Mouse (Mus musculus): ENCODE data around the gene Tarbp1. TPM values are rescaled to one million over a fixed set of nuclear protein-coding genes. Genes with fewer than 3 reads are reported as not detected.
"Not testable (repeated sequence)": the region's sequence is repeated elsewhere in the genome, so short reads cannot be mapped to it uniquely, and the experiment has no call there.

Gene Tarbp1
- polyA plus RNA-seq, 1 experiment from 2014 or later, result 3.0 TPM

DNA sequence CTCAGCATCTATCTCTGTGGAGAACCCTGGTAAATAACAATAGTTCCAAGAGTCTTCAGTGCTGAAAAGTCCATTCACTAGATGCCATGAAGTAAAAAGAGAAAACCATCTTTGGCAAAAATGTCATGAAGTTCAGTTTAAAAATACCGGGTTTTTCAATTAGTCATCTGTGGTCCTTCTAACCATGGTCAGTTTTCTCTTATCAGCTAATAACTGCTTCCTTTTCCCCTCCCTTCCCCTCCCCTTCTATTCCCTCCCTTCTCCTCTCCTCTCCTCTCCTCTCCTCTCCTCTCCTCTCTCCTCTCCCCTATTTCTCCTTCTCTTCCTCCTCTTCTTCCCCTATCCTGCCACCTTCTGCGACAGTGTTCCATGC, 7.5 kb upstream of the Tarbp1 start:
- no peak overlapping the region for H3K27ac ChIP-seq (replicated peaks)
- no peak overlapping the region for H3K9ac ChIP-seq

GRCm38 (mm10) chr8:126481494-126482347, 6.9 kb upstream of the Tarbp1 start:
- Histone ChIP-seq H3K9me3 (replicated peaks) (no peaks in the 10 kb centered on the region), H3K36me3 (no peaks in the 10 kb centered on the region), H3K4me2 (replicated peaks) (no peak overlapping the region), H3K4me1 (0 out of 2 replicates have a peak, but pooled peaks cover 8% of the 10 kb centered on the region), H3K27me3 (no peaks in the 10 kb centered on the region), H3K4me3 (replicated peaks) (no peak overlapping the region), H3K9ac (no peak overlapping the region), H3K27ac (replicated peaks) (no peak overlapping the region)
- 25% methylated on average over 8 of the region's 8 CpGs for WGBS
- ATAC-seq (ENCODE audit: insufficient number of reproducible peaks, low FRiP score, low TSS enrichment, low read depth), result 0 out of 2 replicates have a peak, but pooled peaks have one; percentile 24

More for the DNA sequence above, 7.5 kb upstream of the Tarbp1 start:
- H3K4me1 ChIP-seq, result 0 out of 2 replicates have a peak, but pooled peaks cover 8% of the 10 kb centered on the region
- no peak overlapping the region for H3K4me2 ChIP-seq (replicated peaks)
- no peak overlapping the region for H3K4me3 ChIP-seq (replicated peaks)
- no peaks in the 10 kb centered on the region for H3K9me3 ChIP-seq (replicated peaks)
- 59% methylated on average over 2 of the region's 2 CpGs for WGBS
- no peak for ATAC-seq (ENCODE audit: insufficient number of reproducible peaks, low FRiP score, low TSS enrichment, low read depth)
- H3K36me3 ChIP-seq, result no peaks in the 10 kb centered on the region
- H3K27me3 ChIP-seq, result no peaks in the 10 kb centered on the region

- no peaks in the 10 kb centered on the region for H3K27me3 ChIP-seq
- H3K4me2 ChIP-seq (replicated peaks), result no peak overlapping the region
- H3K27ac ChIP-seq (replicated peaks), result no peak overlapping the region
- H3K9ac ChIP-seq, result no peak overlapping the region
- H3K4me3 ChIP-seq (replicated peaks), result no peak overlapping the region
- no peaks in the 10 kb centered on the region for H3K9me3 ChIP-seq (replicated peaks)
- ATAC-seq (ENCODE audit: insufficient number of reproducible peaks, low FRiP score, low TSS enrichment, low read depth), result no peak
- 65% methylated on average over 2 of the region's 2 CpGs for WGBS
- H3K36me3 ChIP-seq, result no peaks in the 10 kb centered on the region
- 0 out of 2 replicates have a peak, but pooled peaks cover 8% of the 10 kb centered on the region for H3K4me1 ChIP-seq
These were observed 5.5 kb upstream of the Tarbp1 start for GRCm38 (mm10) chr8:126480366-126480765.

- no peaks in the 10 kb centered on the region for H3K9me3 ChIP-seq (replicated peaks)
- H3K4me2 ChIP-seq (replicated peaks), result no peak overlapping the region
- H3K9ac ChIP-seq, result no peak overlapping the region
- no peak overlapping the region for H3K4me3 ChIP-seq (replicated peaks)
- WGBS, result 52% methylated on average over 3 of the region's 3 CpGs
- H3K27me3 ChIP-seq, result no peaks in the 10 kb centered on the region
- H3K4me1 ChIP-seq, result peaks cover 16% of the 10 kb centered on the region
- H3K27ac ChIP-seq (replicated peaks), result no peak overlapping the region
- no peaks in the 10 kb centered on the region for H3K36me3 ChIP-seq
- ATAC-seq (ENCODE audit: insufficient number of reproducible peaks, low FRiP score, low TSS enrichment, low read depth), result no peak
These were observed 3.8 kb upstream of the Tarbp1 start for GRCm38 (mm10) chr8:126478714-126479113.

DNA sequence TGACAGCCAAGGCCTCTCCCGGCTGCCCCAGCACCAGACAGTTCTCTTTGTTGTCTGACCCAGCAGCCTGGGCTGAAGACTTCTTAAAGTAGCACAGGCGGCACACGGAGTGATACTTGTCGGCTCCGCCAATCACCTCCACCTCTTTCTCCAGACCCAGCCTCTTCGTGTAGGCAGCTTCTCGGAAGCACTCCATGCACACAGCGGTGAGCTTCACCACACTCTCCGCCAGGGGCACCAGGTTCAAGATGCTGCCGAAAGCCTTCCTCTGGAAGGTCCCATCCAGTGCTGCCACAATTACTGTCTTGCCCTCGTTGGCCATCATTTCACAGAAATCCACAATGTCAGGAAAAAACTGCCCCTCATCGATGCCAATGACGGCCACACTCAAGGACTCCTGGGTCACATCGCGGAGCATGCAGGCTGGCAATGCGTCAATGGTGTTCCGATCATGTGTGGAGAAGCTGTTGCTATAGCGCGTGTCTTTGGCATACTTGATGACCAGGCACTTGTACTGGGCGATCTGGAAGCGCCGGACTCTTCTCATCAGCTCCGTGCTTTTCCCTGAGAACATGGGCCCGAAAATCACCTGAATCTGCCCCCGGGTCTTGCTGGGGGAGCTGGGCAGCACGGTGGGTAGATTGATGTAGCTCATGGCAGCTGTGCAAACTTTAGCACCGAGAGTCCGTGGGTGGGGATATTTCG, 1.4 kb upstream of the Tarbp1 start:
- H3K36me3 ChIP-seq; H3K27ac ChIP-seq (replicated peaks); H3K9me3 ChIP-seq (replicated peaks); H3K4me3 ChIP-seq (replicated peaks); H3K27me3 ChIP-seq; H3K4me2 ChIP-seq (replicated peaks); H3K9ac ChIP-seq; ATAC-seq (ENCODE audit: insufficient number of reproducible peaks, low FRiP score, low TSS enrichment, low read depth): not testable (repeated sequence)
- 48% methylated on average over 29 of the region's 29 CpGs for WGBS
- peaks cover 20% of the 10 kb centered on the region for H3K4me1 ChIP-seq

DNA sequence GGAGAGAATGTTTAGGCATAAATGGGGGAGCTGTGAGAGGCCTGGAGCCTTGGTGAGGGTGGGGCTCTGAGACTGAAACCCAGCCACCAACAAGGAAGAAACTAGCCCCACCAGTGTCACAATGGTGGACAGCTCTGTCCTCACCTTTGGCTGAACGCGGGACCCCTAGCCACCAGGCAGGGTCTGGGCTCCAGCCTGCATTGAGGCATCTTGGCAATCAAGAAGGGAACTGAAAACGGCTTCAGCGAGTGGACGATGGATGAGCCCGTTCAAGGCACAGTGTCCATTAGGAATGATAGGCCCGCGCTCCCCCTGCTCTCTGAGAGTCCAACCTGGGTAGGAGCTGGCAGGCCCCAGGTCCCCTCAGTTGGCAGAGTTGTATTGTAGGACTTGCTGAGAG, 873 bp upstream of the Tarbp1 start:
- WGBS, result 34% methylated on average over 8 of the region's 8 CpGs
- H3K4me2 ChIP-seq (replicated peaks); H3K9me3 ChIP-seq (replicated peaks); H3K9ac ChIP-seq; H3K27ac ChIP-seq (replicated peaks); H3K4me3 ChIP-seq (replicated peaks); H3K27me3 ChIP-seq; ATAC-seq (ENCODE audit: insufficient number of reproducible peaks, low FRiP score, low TSS enrichment, low read depth); H3K36me3 ChIP-seq: not testable (repeated sequence)
- H3K4me1 ChIP-seq, result peaks cover 18% of the 10 kb centered on the region

DNA sequence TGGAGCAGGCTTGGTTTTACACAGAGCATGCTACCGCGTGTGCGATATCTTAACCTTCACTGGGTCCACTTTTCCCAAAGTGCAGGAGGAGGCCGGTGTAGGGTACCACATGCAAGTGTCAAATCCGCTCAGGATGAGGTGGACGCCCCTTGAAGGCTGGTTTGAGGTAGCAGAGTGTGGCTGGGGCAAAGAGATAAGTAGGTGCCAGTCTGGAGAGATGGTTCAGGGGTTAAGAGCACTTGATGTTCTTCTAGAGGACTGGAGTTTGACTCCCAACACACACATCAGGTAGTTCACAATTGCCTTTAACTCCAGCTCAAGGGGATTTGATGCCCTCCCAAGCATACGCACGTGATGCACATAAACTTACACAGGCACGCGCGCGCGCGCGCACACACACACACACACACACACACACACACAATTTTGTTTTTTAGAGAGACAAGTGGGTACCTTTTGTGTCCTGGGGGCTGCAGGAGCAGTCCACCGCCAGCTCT, 1.0 kb downstream of the Tarbp1 start:
- H3K4me3 ChIP-seq (replicated peaks), result peak overlapping the region; percentile 94
- no peaks in the 10 kb centered on the region for H3K9me3 ChIP-seq (replicated peaks)
- peaks cover 18% of the 10 kb centered on the region for H3K4me1 ChIP-seq
- H3K27ac ChIP-seq (replicated peaks), result peak overlapping the region; percentile 88
- H3K36me3 ChIP-seq, result peaks cover 10% of the 10 kb centered on the region; the same call in 1 of the 2 replicates
- WGBS, result 11% methylated on average over 16 of the region's 16 CpGs
- H3K27me3 ChIP-seq, result no peaks in the 10 kb centered on the region
- peak overlapping the region; percentile 81 for H3K4me2 ChIP-seq (replicated peaks)
- H3K9ac ChIP-seq, result peak overlapping the region; percentile 81
- no peak for ATAC-seq (ENCODE audit: insufficient number of reproducible peaks, low FRiP score, low TSS enrichment, low read depth)

DNA sequence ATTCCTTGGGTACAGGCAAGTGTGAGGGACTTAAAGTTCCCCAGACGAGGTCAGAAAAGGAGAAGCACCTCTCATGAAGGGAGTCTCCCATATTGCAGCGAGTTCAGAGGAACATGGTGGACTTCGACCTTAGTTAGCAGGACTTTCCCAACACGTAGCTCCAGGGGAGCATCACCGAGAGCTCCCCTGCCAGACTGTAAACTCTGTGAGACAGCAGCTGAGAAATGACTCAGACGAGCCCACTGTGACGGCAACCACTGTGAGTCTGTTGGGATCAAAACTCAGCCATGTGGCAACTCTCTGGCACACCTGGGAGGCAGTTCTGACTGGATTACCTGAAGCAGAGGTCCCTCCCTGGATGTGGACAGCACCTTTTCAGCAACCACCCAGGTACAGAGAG, 10.8 kb downstream of the Tarbp1 start:
- Histone ChIP-seq H3K4me1 (no peaks in the 10 kb centered on the region), H3K36me3 (peaks cover 30% of the 10 kb centered on the region)

GRCm38 (mm10) chr8:126461735-126462134, 13.1 kb downstream of the Tarbp1 start:
- Histone ChIP-seq H3K36me3 (peaks cover 38% of the 10 kb centered on the region), H3K4me2 (replicated peaks) (no peak overlapping the region), H3K9me3 (replicated peaks) (no peaks in the 10 kb centered on the region), H3K9ac (no peak overlapping the region), H3K27ac (replicated peaks) (no peak overlapping the region), H3K4me3 (replicated peaks) (no peak overlapping the region), H3K4me1 (no peaks in the 10 kb centered on the region), H3K27me3 (no peaks in the 10 kb centered on the region)
- WGBS, result 82% methylated on average over 7 of the region's 7 CpGs
- ATAC-seq (ENCODE audit: insufficient number of reproducible peaks, low FRiP score, low TSS enrichment, low read depth), result no peak

More for the DNA sequence above, 10.8 kb downstream of the Tarbp1 start:
- no peak overlapping the region for H3K4me2 ChIP-seq (replicated peaks)
- no peak overlapping the region for H3K27ac ChIP-seq (replicated peaks)
- no peaks in the 10 kb centered on the region for H3K9me3 ChIP-seq (replicated peaks)
- WGBS, result 85% methylated on average over 7 of the region's 7 CpGs
- no peak for ATAC-seq (ENCODE audit: insufficient number of reproducible peaks, low FRiP score, low TSS enrichment, low read depth)
- H3K27me3 ChIP-seq, result no peaks in the 10 kb centered on the region
- H3K4me3 ChIP-seq (replicated peaks), result no peak overlapping the region
- no peak overlapping the region for H3K9ac ChIP-seq

- 52% methylated on average over 3 of the region's 3 CpGs for WGBS
- Histone ChIP-seq H3K4me1 (no peaks in the 10 kb centered on the region), H3K9ac (no peak overlapping the region), H3K4me2 (replicated peaks) (no peak overlapping the region), H3K27ac (replicated peaks) (no peak overlapping the region), H3K36me3 (peaks cover 44% of the 10 kb centered on the region), H3K4me3 (replicated peaks) (no peak overlapping the region), H3K27me3 (no peaks in the 10 kb centered on the region), H3K9me3 (replicated peaks) (no peaks in the 10 kb centered on the region)
- no peak for ATAC-seq (ENCODE audit: insufficient number of reproducible peaks, low FRiP score, low TSS enrichment, low read depth)
These were observed 14.6 kb downstream of the Tarbp1 start for GRCm38 (mm10) chr8:126460274-126460673.

DNA sequence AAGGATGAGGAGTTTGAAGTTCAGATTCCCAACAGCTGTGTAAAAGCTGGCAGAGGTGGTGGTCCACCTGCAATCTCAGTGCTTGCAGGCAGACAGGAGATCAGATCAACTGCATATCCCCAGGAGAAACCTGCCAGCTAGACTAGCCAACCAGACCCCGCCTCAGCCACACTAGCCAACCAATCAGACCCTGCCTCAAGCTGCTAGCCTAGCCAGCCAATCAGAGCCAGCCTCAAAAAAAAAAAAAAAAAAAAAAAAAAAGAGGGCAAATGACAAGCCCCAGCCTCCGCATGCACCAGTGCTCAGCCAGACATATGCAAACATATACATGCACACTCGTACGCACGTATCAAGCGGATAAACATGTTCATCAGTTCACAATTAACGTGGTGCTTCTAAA, 19.5 kb downstream of the Tarbp1 start:
- 80% methylated on average over 7 of the region's 7 CpGs for WGBS
- Histone ChIP-seq H3K27me3 (no peaks in the 10 kb centered on the region), H3K9me3 (replicated peaks) (no peaks in the 10 kb centered on the region), H3K9ac (no peak overlapping the region), H3K4me1 (no peaks in the 10 kb centered on the region), H3K36me3 (peaks cover 71% of the 10 kb centered on the region), H3K27ac (replicated peaks) (no peak overlapping the region), H3K4me2 (replicated peaks) (no peak overlapping the region), H3K4me3 (replicated peaks) (no peak overlapping the region)
- no peak for ATAC-seq (ENCODE audit: insufficient number of reproducible peaks, low FRiP score, low TSS enrichment, low read depth)
